Mouse (Mus musculus) frontal cortex, postnatal 10 days (tissue): Measurements from ENCODE around the gene Myo15.
"Not testable (repeated sequence)": the region's sequence is repeated elsewhere in the genome, so short reads cannot be mapped to it uniquely, and the experiment has no call there.

ENCODE experiments used
- DNase-seq, 2 experiments: peaks; one replicate each; pipeline ENCODE4 v3.0.0; 2022; ENCODE audit warnings: low spot score in 2 of 2, mixed read lengths in 1 of 2

The Myo15 gene

GRCm38 (mm10) chr11:60469039-60469438, at the start of gene Myo15:
TSS of gene Myo15 (plus strand) at chr11:60469339.
- DNase-seq = no peak

- DNase-seq = no peak
Measured at GRCm38 (mm10) chr11:60422046-60422668, 47.0 kb upstream of the Myo15 start.

- DNase-seq = no peak
Measured at GRCm38 (mm10) chr11:60423006-60423405, 46.1 kb upstream of the Myo15 start.

- DNase-seq = no peak
Measured at GRCm38 (mm10) chr11:60426417-60426816, 42.7 kb upstream of the Myo15 start.

GRCm38 (mm10) chr11:60427628-60428027, 41.5 kb upstream of the Myo15 start:
- DNase-seq = no peak

GRCm38 (mm10) chr11:60433501-60433900, 35.6 kb upstream of the Myo15 start:
- no peak for DNase-seq

- DNase-seq = no peak
Measured at GRCm38 (mm10) chr11:60435133-60435532, 34.0 kb upstream of the Myo15 start.

GRCm38 (mm10) chr11:60436618-60437017, 32.5 kb upstream of the Myo15 start:
- DNase-seq = no peak

- not testable (repeated sequence) for DNase-seq
Measured at GRCm38 (mm10) chr11:60439621-60440020, 29.5 kb upstream of the Myo15 start.

- DNase-seq = no peak
Measured at GRCm38 (mm10) chr11:60440176-60440575, 29.0 kb upstream of the Myo15 start.

- DNase-seq = no peak
Measured at GRCm38 (mm10) chr11:60442896-60443295, 26.2 kb upstream of the Myo15 start.

- DNase-seq = no peak
Measured at GRCm38 (mm10) chr11:60444007-60444406, 25.1 kb upstream of the Myo15 start.

- peak; percentile 79 to 87 for DNase-seq
Measured at GRCm38 (mm10) chr11:60454080-60454744, 14.9 kb upstream of the Myo15 start, which contains the start of gene Drg2. TSS of gene Drg2 (plus strand) at chr11:60454591.

GRCm38 (mm10) chr11:60454745-60455087, 14.4 kb upstream of the Myo15 start:
- no peak for DNase-seq

GRCm38 (mm10) chr11:60457973-60458372, 11.2 kb upstream of the Myo15 start:
- no peak for DNase-seq

- DNase-seq = peak in 1 of 2 experiments; percentile 30
Measured at GRCm38 (mm10) chr11:60465943-60466380, 3.2 kb upstream of the Myo15 start.

- no peak for DNase-seq
Measured at GRCm38 (mm10) chr11:60470743-60471142, 1.6 kb downstream of the Myo15 start.

- no peak for DNase-seq
Measured at GRCm38 (mm10) chr11:60474534-60474933, 5.4 kb downstream of the Myo15 start.

GRCm38 (mm10) chr11:60475668-60476362, 6.7 kb downstream of the Myo15 start:
- no peak for DNase-seq

GRCm38 (mm10) chr11:60478121-60478520, 9.0 kb downstream of the Myo15 start:
- no peak for DNase-seq

- DNase-seq = no peak
Measured at GRCm38 (mm10) chr11:60486267-60486666, 17.1 kb downstream of the Myo15 start.

GRCm38 (mm10) chr11:60492726-60493125, 23.6 kb downstream of the Myo15 start:
- no peak for DNase-seq

GRCm38 (mm10) chr11:60495692-60496091, 26.6 kb downstream of the Myo15 start:
- DNase-seq = no peak
